Mouse (Mus musculus) embryonic fibroblast, embryonic 13.5 days (primary cell): ENCODE measurements around the gene Acsl5.

ENCODE experiments used
- CTCF ChIP-seq: IDR thresholded peaks from 2 replicates; pipeline ENCODE4 v1.5.1; 2011; ENCODE audit warnings: mild to moderate bottlenecking, control low read depth, low read length, moderate library complexity, borderline replicate concordance; ENCODE audit not compliant: insufficient read depth
- POLR2A ChIP-seq: IDR thresholded peaks from 2 replicates; pipeline ENCODE4 v1.6.1; 2011; ENCODE audit warnings: low read depth, mild to moderate bottlenecking, control low read depth, low read length, moderate library complexity

GRCm38 (mm10) chr19:55295075-55295474 lies 43.3 kb downstream of the Acsl5 start:
- TF ChIP-seq CTCF, result no peak
- no peak for TF ChIP-seq POLR2A
